Mouse (Mus musculus): ENCODE results near the gene Zfp42. TPM values are rescaled to one million over a fixed set of nuclear protein-coding genes. Genes with fewer than 3 reads are reported as not detected.

The Zfp42 gene
- polyA plus RNA-seq, 1 experiment from 2014 or later: not detected

- no peak overlapping the region for H3K4me3 ChIP-seq
- ATAC-seq (replicated peaks; ENCODE audit: insufficient number of reproducible peaks, insufficient read depth, low FRiP score, low read depth): no peak
- H3K9me3 ChIP-seq (replicated peaks): no peaks in the 10 kb centered on the region
- no peaks in the 10 kb centered on the region for H3K4me1 ChIP-seq (replicated peaks)
- no peaks in the 10 kb centered on the region for H3K36me3 ChIP-seq
- 68% methylated on average over 5 of the region's 5 CpGs for WGBS
- no peak overlapping the region for H3K27ac ChIP-seq
- H3K27me3 ChIP-seq: no peaks in the 10 kb centered on the region
- no peak overlapping the region for H3K4me2 ChIP-seq
- no peak overlapping the region for H3K9ac ChIP-seq
Observed at GRCm38 (mm10) chr8:43299796-43300195, 7.0 kb downstream of the Zfp42 start.

DNA sequence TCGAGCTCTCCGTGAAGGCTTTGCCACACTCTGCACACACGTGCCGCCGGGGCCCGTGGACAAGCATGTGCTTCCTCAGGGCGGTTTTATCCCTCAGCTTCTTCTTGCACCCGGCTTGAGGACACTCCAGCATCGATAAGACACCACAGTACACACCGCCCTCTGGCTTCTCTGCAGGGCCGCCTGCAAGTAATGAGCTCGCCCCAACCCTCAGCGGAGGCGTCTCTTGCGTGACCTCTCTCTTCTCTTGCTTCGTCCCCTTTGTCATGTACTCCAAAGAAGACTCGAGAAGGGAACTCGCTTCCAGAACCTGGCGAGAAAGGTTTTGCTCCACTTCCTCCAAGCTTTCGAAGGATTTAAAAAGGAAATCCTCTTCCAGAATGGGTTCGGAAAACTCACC lies 11.0 kb downstream of the Zfp42 start:
- Histone ChIP-seq H3K36me3 (no peaks in the 10 kb centered on the region), H3K27me3 (no peaks in the 10 kb centered on the region), H3K4me2 (no peak overlapping the region), H3K9ac (no peak overlapping the region), H3K4me1 (replicated peaks) (no peaks in the 10 kb centered on the region), H3K4me3 (no peak overlapping the region), H3K27ac (no peak overlapping the region), H3K9me3 (replicated peaks) (no peaks in the 10 kb centered on the region)
- ATAC-seq (replicated peaks; ENCODE audit: insufficient number of reproducible peaks, insufficient read depth, low FRiP score, low read depth): no peak
- 81% methylated on average over 21 of the region's 21 CpGs for WGBS

GRCm38 (mm10) chr8:43294191-43294590 lies 12.6 kb downstream of the Zfp42 start:
- no peaks in the 10 kb centered on the region for H3K9me3 ChIP-seq (replicated peaks)
- H3K27ac ChIP-seq: no peak overlapping the region
- H3K27me3 ChIP-seq: no peaks in the 10 kb centered on the region
- H3K9ac ChIP-seq: no peak overlapping the region
- H3K4me2 ChIP-seq: no peak overlapping the region
- no peak overlapping the region for H3K4me3 ChIP-seq
- no peaks in the 10 kb centered on the region for H3K36me3 ChIP-seq
- no peak for ATAC-seq (replicated peaks; ENCODE audit: insufficient number of reproducible peaks, insufficient read depth, low FRiP score, low read depth)
- no peaks in the 10 kb centered on the region for H3K4me1 ChIP-seq (replicated peaks)
- 80% methylated on average over 4 of the region's 4 CpGs for WGBS

- 85% methylated on average over 5 of the region's 5 CpGs for whole genome bisulfite sequencing
- no peaks in the 10 kb centered on the region for H3K36me3 ChIP-seq
- ATAC-seq (replicated peaks; ENCODE audit: insufficient number of reproducible peaks, insufficient read depth, low FRiP score, low read depth): no peak
Observed at GRCm38 (mm10) chr8:43290424-43291111, 16.2 kb downstream of the Zfp42 start.

GRCm38 (mm10) chr8:43289781-43290180 lies 17.0 kb downstream of the Zfp42 start:
- ATAC-seq (replicated peaks; ENCODE audit: insufficient number of reproducible peaks, insufficient read depth, low FRiP score, low read depth): no peak
- 88% methylated on average over 5 of the region's 5 CpGs for WGBS

More at GRCm38 (mm10) chr8:43290424-43291111, 16.2 kb downstream of the Zfp42 start:
- Histone ChIP-seq H3K4me2 (no peak overlapping the region), H3K27me3 (no peaks in the 10 kb centered on the region), H3K9ac (no peak overlapping the region), H3K9me3 (replicated peaks) (no peaks in the 10 kb centered on the region), H3K4me1 (replicated peaks) (no peaks in the 10 kb centered on the region), H3K4me3 (no peak overlapping the region), H3K27ac (no peak overlapping the region)

GRCm38 (mm10) chr8:43288840-43289239 lies 17.9 kb downstream of the Zfp42 start:
- 59% methylated on average over 1 of the region's 1 CpGs for WGBS

More at GRCm38 (mm10) chr8:43289781-43290180, 17.0 kb downstream of the Zfp42 start:
- Histone ChIP-seq H3K4me1 (replicated peaks) (no peaks in the 10 kb centered on the region), H3K4me2 (no peak overlapping the region), H3K27me3 (no peaks in the 10 kb centered on the region), H3K9me3 (replicated peaks) (no peaks in the 10 kb centered on the region), H3K27ac (no peak overlapping the region), H3K9ac (no peak overlapping the region), H3K36me3 (no peaks in the 10 kb centered on the region), H3K4me3 (no peak overlapping the region)

DNA sequence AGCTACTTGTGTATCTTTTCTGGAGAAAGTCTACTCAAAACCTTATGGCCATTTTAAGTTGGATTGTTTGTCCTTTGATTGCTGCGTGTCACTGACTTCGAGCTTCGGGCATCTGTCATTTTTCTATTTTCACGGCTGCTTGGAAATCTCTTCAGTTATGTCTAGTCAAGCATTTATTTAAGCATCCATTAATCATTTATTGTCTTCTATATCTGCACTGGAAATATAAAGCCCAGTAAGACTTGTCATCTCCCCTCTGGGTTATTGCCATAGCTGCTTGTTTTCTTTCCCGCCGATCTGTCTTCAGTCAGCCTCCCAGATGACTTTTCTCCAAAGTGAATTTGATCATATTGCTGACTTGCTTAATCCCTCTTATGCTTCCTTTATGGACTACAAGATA lies 19.3 kb downstream of the Zfp42 start:
- Histone ChIP-seq H3K27ac (no peak overlapping the region), H3K4me1 (replicated peaks) (no peaks in the 10 kb centered on the region), H3K9ac (no peak overlapping the region), H3K9me3 (replicated peaks) (no peaks in the 10 kb centered on the region), H3K4me3 (no peak overlapping the region), H3K4me2 (no peak overlapping the region), H3K27me3 (no peaks in the 10 kb centered on the region), H3K36me3 (no peaks in the 10 kb centered on the region)
- WGBS: 76% methylated on average over 6 of the region's 6 CpGs
- ATAC-seq (replicated peaks; ENCODE audit: insufficient number of reproducible peaks, insufficient read depth, low FRiP score, low read depth): no peak

More at GRCm38 (mm10) chr8:43288840-43289239, 17.9 kb downstream of the Zfp42 start:
- no peak overlapping the region for H3K27ac ChIP-seq
- H3K4me1 ChIP-seq (replicated peaks): no peaks in the 10 kb centered on the region
- no peak for ATAC-seq (replicated peaks; ENCODE audit: insufficient number of reproducible peaks, insufficient read depth, low FRiP score, low read depth)
- no peak overlapping the region for H3K4me3 ChIP-seq
- H3K9me3 ChIP-seq (replicated peaks): no peaks in the 10 kb centered on the region
- no peaks in the 10 kb centered on the region for H3K27me3 ChIP-seq
- H3K9ac ChIP-seq: no peak overlapping the region
- no peaks in the 10 kb centered on the region for H3K36me3 ChIP-seq
- H3K4me2 ChIP-seq: no peak overlapping the region

DNA sequence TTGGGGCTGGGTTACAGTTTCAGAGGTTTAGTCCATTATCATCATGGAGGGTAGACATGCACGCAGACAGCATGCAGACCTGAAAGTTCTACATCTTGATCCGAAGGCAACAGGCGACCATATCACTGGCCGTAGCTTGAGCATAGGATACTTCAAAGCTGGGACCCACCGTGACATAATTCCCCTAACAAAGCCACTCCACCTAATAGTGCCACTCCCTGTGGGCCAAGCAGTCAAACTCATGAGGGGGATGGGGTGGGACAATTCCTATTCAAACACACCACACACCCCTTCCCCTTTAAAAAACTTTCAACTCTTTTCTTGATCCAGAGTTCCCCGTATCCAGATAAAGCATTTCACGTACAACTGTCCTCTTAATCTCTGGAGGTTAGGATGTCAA lies 23.5 kb downstream of the Zfp42 start:
- Histone ChIP-seq H3K4me3 (no peak overlapping the region), H3K36me3 (no peaks in the 10 kb centered on the region), H3K9ac (no peak overlapping the region), H3K9me3 (replicated peaks) (no peaks in the 10 kb centered on the region), H3K4me1 (replicated peaks) (no peaks in the 10 kb centered on the region), H3K27ac (no peak overlapping the region), H3K27me3 (no peaks in the 10 kb centered on the region), H3K4me2 (no peak overlapping the region)
- 84% methylated on average over 7 of the region's 7 CpGs for WGBS
- no peak for ATAC-seq (replicated peaks; ENCODE audit: insufficient number of reproducible peaks, insufficient read depth, low FRiP score, low read depth)

DNA sequence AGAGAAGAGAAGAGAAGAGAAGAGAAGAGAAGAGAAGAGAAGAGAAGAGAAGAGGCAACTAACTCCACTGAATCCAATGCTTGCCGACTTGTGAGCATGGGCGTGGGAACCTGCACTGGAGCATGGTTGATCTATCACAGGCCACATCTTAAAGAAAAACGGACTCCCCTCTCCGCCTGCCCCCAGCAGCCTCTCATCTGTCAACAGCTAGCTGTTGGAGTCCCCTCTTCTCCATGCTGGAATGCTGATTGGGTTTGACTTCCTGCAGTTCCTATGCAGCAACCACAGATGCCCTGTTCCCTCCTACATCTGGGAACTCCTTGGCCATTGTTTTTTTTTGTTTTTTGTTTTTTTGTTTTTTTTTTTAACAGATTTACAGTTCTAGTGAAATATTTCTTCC lies 28.4 kb downstream of the Zfp42 start:
- Histone ChIP-seq H3K4me2 (no peak overlapping the region), H3K9ac (no peak overlapping the region), H3K27me3 (no peaks in the 10 kb centered on the region), H3K27ac (no peak overlapping the region), H3K36me3 (no peaks in the 10 kb centered on the region), H3K9me3 (replicated peaks) (no peaks in the 10 kb centered on the region), H3K4me1 (replicated peaks) (no peaks in the 10 kb centered on the region), H3K4me3 (no peak overlapping the region)
- 15% methylated on average over 4 of the region's 4 CpGs for WGBS
- ATAC-seq (replicated peaks; ENCODE audit: insufficient number of reproducible peaks, insufficient read depth, low FRiP score, low read depth): no peak

- no peak overlapping the region for H3K4me2 ChIP-seq
- no peaks in the 10 kb centered on the region for H3K9me3 ChIP-seq (replicated peaks)
- H3K9ac ChIP-seq: no peak overlapping the region
- H3K27me3 ChIP-seq: no peaks in the 10 kb centered on the region
- no peak overlapping the region for H3K4me3 ChIP-seq
- WGBS: 80% methylated on average over 6 of the region's 6 CpGs
- no peak for ATAC-seq (replicated peaks; ENCODE audit: insufficient number of reproducible peaks, insufficient read depth, low FRiP score, low read depth)
- no peak overlapping the region for H3K27ac ChIP-seq
- H3K36me3 ChIP-seq: no peaks in the 10 kb centered on the region
- no peaks in the 10 kb centered on the region for H3K4me1 ChIP-seq (replicated peaks)
Observed at GRCm38 (mm10) chr8:43260961-43261360, 45.8 kb downstream of the Zfp42 start.

- Histone ChIP-seq H3K36me3 (no peaks in the 10 kb centered on the region), H3K27ac (no peak overlapping the region), H3K9me3 (replicated peaks) (no peaks in the 10 kb centered on the region), H3K4me2 (no peak overlapping the region), H3K4me3 (no peak overlapping the region), H3K9ac (no peak overlapping the region), H3K4me1 (replicated peaks) (no peaks in the 10 kb centered on the region), H3K27me3 (no peaks in the 10 kb centered on the region)
- WGBS: 79% methylated on average over 1 of the region's 1 CpGs
- ATAC-seq (replicated peaks; ENCODE audit: insufficient number of reproducible peaks, insufficient read depth, low FRiP score, low read depth): no peak
Observed at GRCm38 (mm10) chr8:43257886-43258285, 48.9 kb downstream of the Zfp42 start.

DNA sequence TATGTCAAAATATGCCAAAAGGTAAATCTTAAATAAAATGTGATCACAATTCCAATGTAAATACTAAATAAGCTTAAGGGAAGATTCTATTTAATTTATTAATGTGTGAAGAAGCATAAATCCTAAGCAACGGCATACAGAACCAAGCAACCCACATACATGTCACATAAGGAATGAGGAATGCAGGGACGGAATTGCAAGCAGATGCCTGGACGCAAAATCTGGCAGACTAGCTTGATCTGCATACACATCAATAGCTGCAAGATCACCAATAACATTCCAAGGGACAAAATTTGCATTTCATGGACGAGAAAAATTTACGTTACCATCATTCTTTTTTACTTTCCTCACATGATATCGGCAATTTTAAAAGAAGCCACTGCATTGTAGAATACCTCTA lies 51.1 kb downstream of the Zfp42 start:
- H3K27ac ChIP-seq: no peak overlapping the region
- H3K27me3 ChIP-seq: no peaks in the 10 kb centered on the region
- H3K4me3 ChIP-seq: no peak overlapping the region
- no peak for ATAC-seq (replicated peaks; ENCODE audit: insufficient number of reproducible peaks, insufficient read depth, low FRiP score, low read depth)
- H3K36me3 ChIP-seq: no peaks in the 10 kb centered on the region
- no peak overlapping the region for H3K4me2 ChIP-seq
- 75% methylated on average over 6 of the region's 6 CpGs for WGBS
- H3K4me1 ChIP-seq (replicated peaks): no peaks in the 10 kb centered on the region
- no peak overlapping the region for H3K9ac ChIP-seq
- H3K9me3 ChIP-seq (replicated peaks): no peaks in the 10 kb centered on the region
